Mouse (Mus musculus) frontal cortex, postnatal 25 days (tissue): ENCODE data around the gene Dcaf8.

Experiments used
- DNase-seq, 2 experiments: peaks; one replicate each; pipeline ENCODE4 v3.0.0; 2022; ENCODE audit warnings: low spot score in 2 of 2

Dcaf8 gene

DNA sequence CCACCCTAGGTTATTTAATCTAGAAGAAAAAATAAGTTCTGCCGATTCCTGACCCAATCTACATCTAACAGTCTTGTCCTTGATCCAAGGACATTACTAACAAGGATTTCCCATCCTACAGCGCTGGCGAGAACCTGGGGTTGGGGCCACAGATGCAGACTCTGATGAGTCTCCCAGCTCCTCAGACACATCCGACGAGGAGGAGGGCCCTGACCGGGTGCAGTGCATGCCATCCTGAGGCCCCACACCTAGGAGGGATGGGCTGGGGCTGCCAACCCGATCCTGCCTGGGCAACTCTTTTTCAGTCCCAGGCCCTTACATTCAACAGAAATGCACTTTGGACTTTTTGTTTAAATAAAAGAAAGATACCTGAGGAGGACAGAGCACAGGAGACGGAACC, 46.6 kb downstream of the Dcaf8 start:
- no peak for DNase-seq

GRCm38 (mm10) chr1:172197146-172197545, 49.3 kb downstream of the Dcaf8 start:
- DNase-seq: no peak

GRCm38 (mm10) chr1:172197851-172198250, 50.0 kb downstream of the Dcaf8 start:
- no peak for DNase-seq

- no peak for DNase-seq
Measured at GRCm38 (mm10) chr1:172198316-172198715, 50.4 kb downstream of the Dcaf8 start.

DNA sequence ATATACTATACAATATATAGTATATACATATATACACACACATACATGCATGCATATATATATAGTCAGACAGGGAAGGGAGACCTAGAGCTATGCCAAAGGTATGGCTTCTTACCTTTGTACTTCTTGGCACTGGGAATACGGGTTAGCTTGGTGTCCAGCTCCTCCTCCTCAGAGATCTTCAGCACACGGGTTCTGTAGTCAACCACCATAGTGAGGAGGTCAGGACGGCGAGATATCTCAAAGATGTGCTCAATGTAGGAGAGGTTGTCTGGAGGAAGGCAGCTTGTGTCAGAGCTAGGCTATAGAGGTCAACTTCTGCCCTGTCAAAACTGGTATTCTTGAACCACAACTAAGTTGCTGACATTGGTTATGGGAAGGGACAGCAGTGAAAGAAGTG, 51.1 kb downstream of the Dcaf8 start:
- DNase-seq: no peak

- no peak for DNase-seq
Measured at GRCm38 (mm10) chr1:172200161-172200560, 52.3 kb downstream of the Dcaf8 start.

- DNase-seq: no peak
Measured at GRCm38 (mm10) chr1:172200871-172201447, 53.1 kb downstream of the Dcaf8 start.

DNA sequence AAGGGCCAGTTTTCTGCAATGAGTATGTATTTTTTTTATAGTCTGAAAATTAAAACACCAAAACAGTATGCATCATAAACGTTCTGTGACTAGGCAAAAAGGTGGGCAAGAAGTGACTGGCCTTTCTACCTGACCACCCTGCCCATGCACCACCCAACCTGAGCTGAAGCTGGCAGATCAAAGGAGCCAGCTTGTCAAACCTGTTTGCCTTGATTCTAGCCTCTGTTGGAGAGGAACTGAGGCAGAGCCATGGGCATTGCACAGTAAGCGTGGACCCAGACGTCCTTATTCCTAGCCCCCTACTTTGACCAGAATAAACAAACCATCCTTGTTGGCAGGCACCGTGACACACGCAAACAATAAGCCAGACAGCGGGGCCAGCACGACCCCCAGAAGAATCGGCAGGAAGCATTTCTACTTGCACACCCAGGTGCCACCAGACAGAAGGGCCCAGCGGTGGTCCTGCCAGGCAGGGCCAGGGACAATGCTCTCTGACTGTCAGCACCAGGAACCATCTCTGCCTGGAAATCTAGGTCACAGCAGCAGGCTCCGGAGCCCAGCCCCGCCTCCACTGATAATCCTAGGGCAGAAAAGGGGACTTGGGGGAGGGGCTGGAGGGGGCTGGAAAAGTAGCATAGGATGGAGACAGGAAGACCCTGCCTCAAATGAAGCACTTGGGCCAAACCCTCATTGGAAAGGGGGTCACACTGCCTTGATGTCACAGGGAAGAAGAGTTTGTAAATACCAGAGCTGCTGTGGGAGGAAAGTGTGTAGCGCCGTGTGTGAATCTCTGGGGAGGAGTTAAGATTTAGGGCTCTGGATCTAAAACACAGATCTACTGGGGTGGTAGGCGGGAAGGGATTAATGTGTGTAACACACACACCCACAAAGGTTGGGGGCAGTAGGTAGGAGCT, 54.3 kb downstream of the Dcaf8 start:
- DNase-seq: no peak

DNA sequence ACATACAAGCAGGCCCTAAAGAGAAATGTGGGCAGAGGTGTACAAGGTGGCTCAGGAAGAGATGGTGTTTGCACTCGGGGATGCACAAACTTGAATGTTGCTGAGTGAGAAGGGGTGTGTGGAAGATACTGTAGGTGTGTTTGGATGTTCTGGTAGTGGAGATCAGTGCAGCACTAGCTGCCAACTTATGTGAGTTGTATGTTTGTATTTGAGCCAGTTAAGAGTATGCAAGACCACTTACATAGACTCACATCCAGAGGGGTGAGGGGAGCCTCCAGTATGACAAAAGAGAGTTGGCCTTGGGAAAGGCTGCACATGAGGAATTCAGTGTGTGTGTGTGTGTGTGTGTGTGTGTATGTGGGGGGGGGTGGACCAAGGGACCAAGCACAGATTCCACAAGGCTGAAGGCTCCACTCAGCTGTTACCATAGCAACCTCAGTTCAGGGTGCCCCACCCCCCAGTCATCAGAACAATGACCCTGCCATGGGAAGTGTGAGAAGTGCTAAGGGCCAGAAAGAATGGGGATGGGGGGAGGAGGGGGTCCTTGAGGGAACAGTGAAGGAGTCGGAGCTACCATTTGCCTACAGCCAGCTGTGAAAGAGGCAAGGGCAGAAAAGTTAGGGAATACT, 55.1 kb downstream of the Dcaf8 start:
- no peak for DNase-seq

DNA sequence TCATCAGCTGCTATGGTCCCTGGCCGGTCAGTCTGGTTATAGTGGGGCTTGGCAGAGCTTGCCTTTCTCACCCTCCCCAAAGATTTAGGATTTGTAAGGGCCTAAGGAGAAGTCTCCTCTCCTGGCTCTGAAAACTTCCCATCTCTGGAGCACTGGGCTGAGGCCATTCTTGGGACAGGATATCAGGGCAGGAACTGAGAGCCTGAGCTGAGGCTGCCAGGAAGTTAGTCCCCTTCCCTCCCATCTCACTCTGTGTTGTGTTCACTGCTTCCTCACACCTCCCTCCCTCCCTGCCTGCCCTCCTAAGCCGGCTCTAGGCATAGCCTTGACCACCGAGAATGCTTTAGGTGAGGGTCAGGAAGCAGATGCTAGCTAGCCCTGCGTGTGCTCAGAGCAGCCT, 55.7 kb downstream of the Dcaf8 start:
- no peak for DNase-seq

GRCm38 (mm10) chr1:172204033-172204813, 56.3 kb downstream of the Dcaf8 start:
- no peak for DNase-seq

DNA sequence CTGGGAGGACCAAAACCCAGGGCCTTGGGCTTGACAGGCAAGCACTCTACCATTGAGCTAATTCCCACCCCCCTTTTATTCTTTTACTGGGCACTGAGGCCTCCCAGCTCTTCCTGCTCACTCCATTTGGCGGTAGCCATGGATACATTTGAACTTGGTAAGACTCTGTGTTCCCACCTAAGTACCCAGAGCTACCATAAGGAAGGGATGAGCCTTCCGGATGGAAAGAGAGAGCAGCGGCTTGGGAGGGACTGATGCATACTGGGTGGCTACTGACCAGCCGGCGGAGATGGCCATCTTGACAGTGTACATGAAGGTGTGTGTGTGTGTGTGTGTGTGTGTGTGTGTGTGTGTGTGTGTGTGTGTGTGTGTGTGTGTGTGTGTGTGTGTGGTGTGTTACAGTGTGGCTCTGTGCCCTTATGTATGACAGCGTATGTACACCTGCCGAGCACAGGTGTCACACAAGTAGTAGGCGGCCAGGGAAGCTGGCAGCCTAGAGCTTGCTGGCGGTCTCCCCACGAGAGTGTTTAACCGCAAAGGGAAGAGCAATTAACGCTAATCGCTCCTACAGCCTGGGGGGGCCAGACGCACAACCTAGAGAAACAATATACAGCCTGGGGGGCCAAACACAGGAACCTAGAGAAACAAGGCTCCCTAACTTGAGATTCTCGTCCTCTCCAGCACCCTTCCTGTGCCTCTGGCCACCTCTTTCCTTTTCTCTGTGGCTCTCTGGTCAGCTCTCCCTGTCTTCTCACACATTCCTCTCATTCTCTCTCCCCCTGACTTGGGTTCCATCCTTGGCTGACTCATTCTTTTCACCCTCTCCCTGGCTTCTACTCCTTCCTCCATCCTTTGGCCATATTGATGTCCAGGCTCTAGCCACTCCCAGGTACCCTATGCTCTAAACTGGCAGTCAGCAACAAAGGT, 57.2 kb downstream of the Dcaf8 start:
- no peak for DNase-seq

DNA sequence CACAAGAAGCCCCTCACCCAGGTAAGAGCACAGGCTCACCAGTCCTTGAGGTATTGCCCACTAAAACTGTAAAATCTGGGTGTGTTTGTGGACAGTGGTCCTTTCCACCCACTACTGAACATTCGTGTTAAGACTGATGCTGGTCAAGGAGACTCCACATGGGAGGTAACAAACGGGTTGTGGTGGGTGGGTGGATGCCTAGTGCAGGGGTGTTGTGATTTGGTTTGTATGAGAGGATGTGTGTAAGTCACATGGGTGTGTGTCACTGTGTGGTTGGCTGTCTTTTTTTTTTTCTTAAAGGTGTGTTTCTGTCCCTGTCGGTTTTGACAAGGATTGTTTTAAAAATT, 57.8 kb downstream of the Dcaf8 start:
- DNase-seq: no peak

- DNase-seq: peak in 1 of 2 experiments; percentile 71
Measured at GRCm38 (mm10) chr1:172206141-172206917, 58.4 kb downstream of the Dcaf8 start, which contains the start of gene Pea15a. Pea15a (minus strand) TSS chr1:172206804.

DNA sequence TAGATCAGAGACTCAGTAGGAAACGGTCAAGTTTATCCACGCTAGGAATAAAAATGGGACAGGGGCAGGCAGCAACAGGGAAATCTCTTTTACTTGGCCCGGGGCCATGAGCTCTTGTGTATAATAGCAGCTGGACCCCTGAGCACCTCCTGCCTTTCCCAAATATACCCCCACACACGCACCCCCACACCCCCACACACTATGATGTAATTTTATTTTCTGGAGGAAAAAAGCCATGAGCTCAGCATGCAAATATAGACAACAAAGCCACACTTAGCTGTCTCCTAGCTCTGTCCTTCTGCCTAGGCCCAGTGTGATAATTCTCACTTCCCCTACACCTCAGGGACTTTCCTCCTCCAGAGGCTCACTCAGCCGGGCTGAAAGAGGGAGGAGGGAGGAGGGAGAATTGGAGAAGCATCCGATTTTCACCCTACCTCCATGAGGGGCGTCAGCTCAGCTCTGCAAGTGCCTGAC, 59.3 kb downstream of the Dcaf8 start:
- DNase-seq: no peak

- DNase-seq: no peak
Measured at GRCm38 (mm10) chr1:172212776-172213175, 64.9 kb downstream of the Dcaf8 start.

GRCm38 (mm10) chr1:172213771-172214170, 65.9 kb downstream of the Dcaf8 start:
- no peak for DNase-seq

- no peak for DNase-seq
Measured at GRCm38 (mm10) chr1:172214748-172215147, 66.9 kb downstream of the Dcaf8 start.

DNA sequence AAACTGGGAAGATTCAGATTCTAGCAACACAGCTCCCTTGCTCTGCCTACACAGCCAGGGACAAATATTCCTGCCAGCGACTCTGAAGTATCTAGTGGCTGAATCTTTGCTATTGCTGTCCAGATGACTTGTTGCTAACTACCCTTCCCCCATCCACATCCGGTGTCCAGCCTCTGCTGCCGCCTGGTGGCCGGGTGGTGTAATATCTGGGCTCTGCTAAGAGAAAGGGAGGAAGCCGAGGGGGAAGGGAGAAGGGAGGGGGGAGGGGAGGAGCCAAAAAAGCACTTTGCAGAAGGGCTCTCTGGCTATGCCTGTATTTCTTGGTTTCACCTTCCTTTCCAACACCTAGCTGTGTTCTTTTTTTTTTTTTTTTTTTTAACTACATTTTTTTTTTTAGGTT, 69.3 kb downstream of the Dcaf8 start:
- DNase-seq: peak; percentile 68 to 88
